Mouse (Mus musculus) liver, embryonic 12.5 days (tissue): ENCODE data around the gene Zfand3. TPM values are rescaled to one million over a fixed set of nuclear protein-coding genes. Genes with fewer than 3 reads are reported as not detected.

Experiments
- ATAC-seq: fragments of 200-750 bp; cut with Nextera tagmentation; 2 replicates; pipeline ENCODE4 v1.8.0; 2017; ENCODE audit warnings: moderate number of reproducible peaks, mild to moderate bottlenecking, moderate library complexity
- H3K27ac ChIP-seq: fragments of 300-500 bp; sonication (generic); 2 replicates; pipeline ENCODE4 v1.5.1; 2016; ENCODE audit warnings: mild to moderate bottlenecking
- H3K27me3 ChIP-seq: fragments of 300-500 bp; sonication (generic); replicated peaks from 2 replicates; pipeline ENCODE4 v1.6.1; 2016; ENCODE audit warnings: mild to moderate bottlenecking, moderate library complexity
- H3K36me3 ChIP-seq: fragments of 300-500 bp; sonication (generic); 2 replicates; pipeline ENCODE4 v1.6.1; 2016; ENCODE audit warnings: mild to moderate bottlenecking, moderate library complexity
- H3K4me1 ChIP-seq: fragments of 300-500 bp; sonication (generic); 2 replicates; pipeline ENCODE4 v1.6.1; 2016
- H3K4me2 ChIP-seq: fragments of 300-500 bp; sonication (generic); 2 replicates; pipeline ENCODE4 v1.6.1; 2016; ENCODE audit warnings: mild to moderate bottlenecking, moderate library complexity
- H3K4me3 ChIP-seq: fragments of 300-500 bp; sonication (generic); 2 replicates; pipeline ENCODE4 v1.5.1; 2016; ENCODE audit warnings: mild to moderate bottlenecking, moderate library complexity
- H3K9ac ChIP-seq: fragments of 300-500 bp; sonication (generic); 2 replicates; pipeline ENCODE4 v1.6.1; 2016; ENCODE audit warnings: mild to moderate bottlenecking, moderate library complexity
- H3K9me3 ChIP-seq: fragments of 300-500 bp; sonication (generic); replicated peaks from 2 replicates; pipeline ENCODE4 v1.6.1; 2016; ENCODE audit warnings: mild to moderate bottlenecking, moderate library complexity
- WGBS: fragments of 180-500 bp; shearing (Covaris S2); methylation state at CpG from one replicate; pipeline ENCODE4 v1.1.7; 2016; ENCODE audit not compliant: insufficient replicate concordance; 5-methylcytosine and 5-hydroxymethylcytosine counted together
- polyA plus RNA-seq: library from polyadenylated mRNA; unstranded; fragments of >200 nt; fragmentation: Nextera tagmentation; extraction: Ambion mirVana; gene quantifications from 2 replicates; pipeline ENCODE4 v1.2.1, GENCODE M21; 2016

Gene Zfand3
- polyA plus RNA-seq, 1 experiment from 2014 or later = 18.8 TPM

- Histone ChIP-seq H3K27ac (no peak overlapping the region), H3K27me3 (no peaks in the 10 kb centered on the region), H3K4me3 (no peak overlapping the region), H3K9ac (no peak overlapping the region), H3K36me3 (no peaks in the 10 kb centered on the region), H3K4me2 (no peak overlapping the region), H3K9me3 (no peaks in the 10 kb centered on the region), H3K4me1 (peaks cover 46% of the 10 kb centered on the region)
- 83% methylated on average over 5 of the region's 5 CpGs for WGBS
- no peak for ATAC-seq
These were observed 51.7 kb downstream of the Zfand3 start for GRCm38 (mm10) chr17:30056226-30056625.

- Histone ChIP-seq H3K27ac (no peak overlapping the region), H3K4me2 (no peak overlapping the region), H3K4me3 (no peak overlapping the region), H3K36me3 (no peaks in the 10 kb centered on the region), H3K9me3 (no peaks in the 10 kb centered on the region), H3K4me1 (peaks cover 35% of the 10 kb centered on the region), H3K9ac (no peak overlapping the region), H3K27me3 (no peaks in the 10 kb centered on the region)
- WGBS = 75% methylated on average over 3 of the region's 3 CpGs
- ATAC-seq = no peak
These were observed 54.1 kb downstream of the Zfand3 start for GRCm38 (mm10) chr17:30058594-30058993.

- ATAC-seq = no peak
- 75% methylated on average over 5 of the region's 5 CpGs for WGBS
- H3K9me3 ChIP-seq = no peaks in the 10 kb centered on the region
These were observed 54.5 kb downstream of the Zfand3 start for GRCm38 (mm10) chr17:30059066-30059465.

GRCm38 (mm10) chr17:30061100-30061837 lies 56.7 kb downstream of the Zfand3 start:
- Histone ChIP-seq H3K9me3 (no peaks in the 10 kb centered on the region), H3K27me3 (no peaks in the 10 kb centered on the region), H3K27ac (no peak overlapping the region), H3K9ac (no peak overlapping the region), H3K4me1 (peaks cover 35% of the 10 kb centered on the region), H3K36me3 (no peaks in the 10 kb centered on the region), H3K4me2 (no peak overlapping the region), H3K4me3 (no peak overlapping the region)
- ATAC-seq = no peak
- 77% methylated on average over 8 of the region's 8 CpGs for WGBS

More at GRCm38 (mm10) chr17:30059066-30059465, 54.5 kb downstream of the Zfand3 start:
- no peak overlapping the region for H3K4me2 ChIP-seq
- H3K4me1 ChIP-seq = peaks cover 35% of the 10 kb centered on the region
- no peak overlapping the region for H3K9ac ChIP-seq
- H3K27me3 ChIP-seq = no peaks in the 10 kb centered on the region
- no peak overlapping the region for H3K27ac ChIP-seq
- no peak overlapping the region for H3K4me3 ChIP-seq
- no peaks in the 10 kb centered on the region for H3K36me3 ChIP-seq

DNA sequence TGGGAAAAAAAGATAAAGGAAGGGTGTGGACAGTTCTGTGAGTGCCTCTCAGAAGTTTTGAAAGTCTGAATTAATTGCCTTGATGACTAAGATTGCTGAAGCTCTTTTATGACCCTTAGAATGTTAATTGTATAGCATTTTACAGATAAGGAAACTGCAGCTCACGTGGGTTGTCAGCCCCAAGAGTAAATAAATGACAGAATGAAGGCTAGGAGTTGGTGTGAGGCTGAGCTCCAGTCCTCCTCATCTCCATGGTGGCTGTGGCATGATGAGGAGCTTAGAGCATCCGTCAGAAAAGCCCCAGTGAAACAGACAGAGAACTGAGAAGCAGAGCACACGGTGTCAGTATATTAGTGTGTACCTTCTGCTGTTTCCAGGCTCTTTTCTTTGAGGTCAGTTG lies 59.3 kb downstream of the Zfand3 start:
- WGBS = 50% methylated on average over 3 of the region's 3 CpGs
- Histone ChIP-seq H3K27ac (no peak overlapping the region), H3K9ac (no peak overlapping the region), H3K4me1 (peaks cover 29% of the 10 kb centered on the region), H3K4me3 (no peak overlapping the region), H3K9me3 (no peaks in the 10 kb centered on the region), H3K36me3 (peaks cover 6% of the 10 kb centered on the region; the same call in 1 of the 2 replicates), H3K27me3 (no peaks in the 10 kb centered on the region), H3K4me2 (peak overlapping the region; percentile 22; the same call in 1 of the 2 replicates)
- ATAC-seq = no peak

- H3K27ac ChIP-seq = no peak overlapping the region
- H3K4me1 ChIP-seq = peaks cover 21% of the 10 kb centered on the region
- no peak overlapping the region for H3K4me3 ChIP-seq
- H3K36me3 ChIP-seq = peaks cover 6% of the 10 kb centered on the region; the same call in 1 of the 2 replicates
- no peak overlapping the region for H3K9ac ChIP-seq
- WGBS = 80% methylated on average over 4 of the region's 4 CpGs
- H3K27me3 ChIP-seq = no peaks in the 10 kb centered on the region
- H3K4me2 ChIP-seq = no peak overlapping the region
- no peak for ATAC-seq
- no peaks in the 10 kb centered on the region for H3K9me3 ChIP-seq
These were observed 60.2 kb downstream of the Zfand3 start for GRCm38 (mm10) chr17:30064746-30065145.

DNA sequence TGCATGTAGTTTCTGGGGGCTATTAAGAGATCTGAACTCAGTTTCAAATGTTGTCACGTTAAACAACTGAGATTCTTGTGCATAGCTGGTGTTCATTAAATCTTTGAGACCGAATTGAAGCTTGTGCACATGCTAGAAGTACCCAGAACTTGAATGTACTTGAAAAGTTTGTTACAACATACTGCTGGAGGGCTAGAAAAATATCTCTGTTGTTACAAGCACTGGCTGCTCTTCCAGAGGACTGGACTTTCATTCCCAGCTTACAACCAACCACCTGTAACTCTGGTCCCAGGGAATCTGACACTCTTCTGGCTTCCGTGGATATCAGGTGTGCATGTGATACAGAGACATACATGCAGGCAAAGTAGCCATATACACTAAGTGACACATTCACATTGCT lies 65.2 kb downstream of the Zfand3 start:
- no peak overlapping the region for H3K9ac ChIP-seq
- no peak for ATAC-seq

GRCm38 (mm10) chr17:30070631-30071030 lies 66.1 kb downstream of the Zfand3 start:
- peaks cover 16% of the 10 kb centered on the region for H3K4me1 ChIP-seq
- H3K9me3 ChIP-seq = no peaks in the 10 kb centered on the region
- no peak overlapping the region for H3K4me2 ChIP-seq
- peaks cover 18% of the 10 kb centered on the region; the same call in 1 of the 2 replicates for H3K36me3 ChIP-seq
- no peaks in the 10 kb centered on the region for H3K27me3 ChIP-seq
- ATAC-seq = no peak
- no peak overlapping the region for H3K27ac ChIP-seq
- H3K4me3 ChIP-seq = no peak overlapping the region
- 70% methylated on average over 5 of the region's 5 CpGs for WGBS
- H3K9ac ChIP-seq = no peak overlapping the region

More for the DNA sequence above, 65.2 kb downstream of the Zfand3 start:
- Histone ChIP-seq H3K9me3 (no peaks in the 10 kb centered on the region), H3K4me2 (no peak overlapping the region), H3K36me3 (peaks cover 18% of the 10 kb centered on the region; the same call in 1 of the 2 replicates), H3K27ac (no peak overlapping the region), H3K4me3 (no peak overlapping the region), H3K27me3 (no peaks in the 10 kb centered on the region), H3K4me1 (peaks cover 8% of the 10 kb centered on the region)
- 80% methylated on average over 3 of the region's 3 CpGs for WGBS

DNA sequence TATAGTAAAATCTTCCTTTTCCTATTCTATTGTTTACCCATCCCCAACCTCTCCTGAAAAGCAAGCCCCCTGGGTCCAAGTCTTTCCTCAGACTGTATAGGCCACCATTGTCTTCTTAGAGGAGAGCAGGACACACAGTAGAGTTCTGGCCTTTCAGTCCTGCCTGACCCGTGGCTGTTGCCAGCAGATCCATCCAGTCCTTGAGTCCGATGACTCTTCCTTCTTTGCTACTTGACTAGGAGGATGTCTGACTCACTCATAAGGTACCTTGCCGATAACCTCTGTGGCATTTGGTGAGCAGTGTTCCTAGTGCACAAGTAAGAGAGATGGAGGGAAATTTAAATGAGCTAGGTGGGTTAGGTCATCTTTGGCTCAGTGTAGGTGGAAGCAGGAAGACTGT lies 68.1 kb downstream of the Zfand3 start:
- Histone ChIP-seq H3K9me3 (no peaks in the 10 kb centered on the region), H3K27me3 (no peaks in the 10 kb centered on the region), H3K36me3 (peaks cover 18% of the 10 kb centered on the region; the same call in 1 of the 2 replicates), H3K4me1 (peaks cover 20% of the 10 kb centered on the region), H3K27ac (no peak overlapping the region), H3K4me2 (no peak overlapping the region), H3K4me3 (no peak overlapping the region), H3K9ac (no peak overlapping the region)
- WGBS = 82% methylated on average over 3 of the region's 3 CpGs
- ATAC-seq = no peak

- Histone ChIP-seq H3K9me3 (no peaks in the 10 kb centered on the region), H3K4me1 (peaks cover 20% of the 10 kb centered on the region), H3K4me2 (no peak overlapping the region), H3K27me3 (no peaks in the 10 kb centered on the region), H3K36me3 (peaks cover 12% of the 10 kb centered on the region; the same call in 1 of the 2 replicates), H3K27ac (no peak overlapping the region), H3K4me3 (no peak overlapping the region), H3K9ac (no peak overlapping the region)
- 69% methylated on average over 5 of the region's 5 CpGs for WGBS
- no peak for ATAC-seq
These were observed 71.4 kb downstream of the Zfand3 start for GRCm38 (mm10) chr17:30075896-30076295.

DNA sequence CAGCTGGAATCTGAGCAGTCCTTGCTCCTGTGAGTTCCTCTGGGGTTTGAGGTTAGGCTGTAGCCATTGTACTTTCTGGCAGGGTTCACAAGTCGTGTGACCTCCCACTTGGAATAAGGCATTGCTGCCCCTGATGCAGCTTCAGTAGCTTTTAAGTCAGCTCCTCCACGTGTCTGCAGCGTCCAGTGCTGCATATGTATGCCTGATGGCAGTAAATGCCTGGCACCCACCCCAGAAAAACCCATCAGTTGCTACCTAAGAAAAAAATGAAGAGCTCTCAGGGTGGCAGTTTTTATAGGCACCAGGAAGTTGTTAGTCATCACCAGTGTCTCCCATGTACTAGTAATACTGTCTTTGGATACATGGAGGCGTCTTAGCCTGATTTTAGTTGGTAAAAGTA lies 79.5 kb downstream of the Zfand3 start:
- Histone ChIP-seq H3K27ac (no peak overlapping the region), H3K9me3 (no peaks in the 10 kb centered on the region), H3K4me1 (peaks cover 23% of the 10 kb centered on the region), H3K27me3 (no peaks in the 10 kb centered on the region), H3K36me3 (peaks cover 8% of the 10 kb centered on the region; the same call in 1 of the 2 replicates), H3K9ac (no peak overlapping the region), H3K4me3 (no peak overlapping the region), H3K4me2 (no peak overlapping the region)
- ATAC-seq = no peak
- 71% methylated on average over 4 of the region's 4 CpGs for WGBS

- Histone ChIP-seq H3K9me3 (no peaks in the 10 kb centered on the region), H3K27me3 (no peaks in the 10 kb centered on the region), H3K4me2 (no peak overlapping the region), H3K4me3 (no peak overlapping the region), H3K36me3 (peaks cover 10% of the 10 kb centered on the region; the same call in 1 of the 2 replicates), H3K27ac (no peak overlapping the region), H3K9ac (no peak overlapping the region), H3K4me1 (peaks cover 46% of the 10 kb centered on the region)
- no peak for ATAC-seq
- 57% methylated on average over 7 of the region's 7 CpGs for WGBS
These were observed 82.2 kb downstream of the Zfand3 start for GRCm38 (mm10) chr17:30086695-30087094.
